Mouse (Mus musculus): ENCODE measurements around the gene Zdhhc7.

Zdhhc7 gene

GRCm38 (mm10) chr8:120066226-120066625 is 35.1 kb downstream of the Zdhhc7 start:
- DNase-seq = no peak

DNA sequence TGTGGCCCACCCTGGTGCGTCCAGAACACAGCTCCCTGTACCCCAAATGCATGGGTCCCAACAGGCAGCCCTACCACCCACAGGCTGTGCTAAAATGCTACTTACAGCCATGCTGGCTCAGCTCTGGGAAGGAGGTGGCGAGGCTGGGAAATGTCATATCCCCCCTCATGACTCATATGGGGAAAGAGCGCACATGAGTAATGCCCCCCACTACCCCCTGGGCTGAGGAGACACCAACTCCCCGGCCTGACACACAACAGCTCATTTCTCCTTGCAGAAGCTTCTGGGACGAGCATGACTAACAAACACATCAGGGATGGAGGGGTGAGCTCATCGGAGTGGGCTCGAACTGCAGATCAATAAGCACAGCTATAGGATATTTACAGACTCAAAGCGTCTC is 35.7 kb downstream of the Zdhhc7 start:
- DNase-seq = no peak

DNA sequence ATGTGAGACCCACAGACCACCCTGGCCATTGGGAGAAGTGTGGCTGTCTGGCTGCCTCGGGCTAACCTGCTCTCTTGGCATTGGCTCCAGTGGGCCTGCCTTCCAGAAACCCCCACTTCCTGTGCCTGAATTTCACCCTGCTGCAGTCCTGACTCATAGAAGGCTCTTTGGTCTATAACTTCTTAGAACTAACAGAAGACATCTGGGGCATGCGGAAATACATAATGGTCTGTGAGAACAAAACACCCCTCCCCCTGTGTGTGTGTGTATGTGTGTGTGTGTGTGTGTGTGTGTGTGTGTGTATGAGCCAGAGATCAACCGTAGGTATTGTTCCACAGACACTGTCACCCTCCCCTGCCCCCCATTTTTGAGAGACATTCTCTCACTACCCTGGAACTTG is 38.0 kb downstream of the Zdhhc7 start:
- DNase-seq = no peak

DNA sequence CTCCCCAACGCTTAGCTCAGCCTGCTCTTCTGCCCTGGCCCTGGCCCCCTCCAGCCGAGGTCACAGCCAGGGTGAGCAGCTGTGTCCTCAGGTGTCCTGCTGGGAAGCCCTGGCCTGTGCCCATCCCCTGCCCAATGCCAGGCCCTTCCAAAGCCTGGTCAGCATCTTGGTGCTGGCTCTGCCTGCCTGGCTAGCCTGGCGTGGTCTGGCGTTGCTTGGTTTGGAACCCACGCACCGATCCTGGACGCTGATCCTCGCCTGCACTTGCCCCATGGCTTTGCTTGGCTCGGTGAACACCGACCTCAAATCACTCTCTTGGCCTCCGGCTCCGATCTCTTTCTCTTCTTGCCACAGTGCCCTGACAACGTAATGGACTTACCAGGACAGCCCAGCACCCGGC is 38.5 kb downstream of the Zdhhc7 start:
- DNase-seq = peak; percentile 31 to 51

DNA sequence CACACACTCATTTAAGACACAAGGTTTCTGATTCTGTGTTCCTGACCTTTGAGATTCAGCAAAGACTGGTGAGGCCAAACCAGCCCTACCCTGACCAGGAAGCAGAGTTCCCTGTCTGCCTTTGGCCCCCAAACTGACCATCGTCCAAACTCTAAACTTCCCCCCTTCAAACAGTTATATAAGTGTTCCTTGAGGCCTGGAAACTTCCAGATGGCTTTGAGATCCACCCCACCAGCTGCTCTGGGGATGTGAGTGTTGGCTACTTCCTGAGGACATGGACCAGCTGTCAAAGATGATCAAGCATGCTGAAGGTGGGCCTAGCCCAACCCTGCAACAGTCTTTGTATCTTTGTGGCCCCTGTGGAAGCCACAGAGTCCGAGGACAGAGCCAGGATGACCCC is 44.2 kb downstream of the Zdhhc7 start:
- no peak for DNase-seq

GRCm38 (mm10) chr8:120054833-120055232 is 46.4 kb downstream of the Zdhhc7 start:
- no peak for DNase-seq

DNA sequence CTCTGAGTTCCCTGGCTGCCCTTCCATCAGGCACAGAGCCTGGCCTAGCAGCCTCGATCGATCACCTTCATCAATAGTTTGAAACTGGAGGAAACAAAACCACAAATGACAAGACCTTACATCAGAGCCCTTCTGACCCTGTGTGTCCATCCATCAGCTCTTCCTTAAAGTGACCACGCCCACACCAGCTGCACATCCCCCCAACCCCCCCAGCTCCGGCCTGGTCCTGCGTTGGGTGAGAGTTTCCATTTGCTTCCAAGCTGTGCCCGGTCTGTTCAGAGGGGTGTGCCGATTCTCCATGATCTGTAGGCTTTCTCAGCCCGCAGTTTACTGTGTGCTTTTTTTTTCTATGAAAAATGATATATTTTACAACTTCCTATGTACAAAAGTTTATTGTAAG is 49.0 kb downstream of the Zdhhc7 start:
- DNase-seq = no peak

GRCm38 (mm10) chr8:120051908-120052307 is 49.4 kb downstream of the Zdhhc7 start:
- no peak for DNase-seq

DNA sequence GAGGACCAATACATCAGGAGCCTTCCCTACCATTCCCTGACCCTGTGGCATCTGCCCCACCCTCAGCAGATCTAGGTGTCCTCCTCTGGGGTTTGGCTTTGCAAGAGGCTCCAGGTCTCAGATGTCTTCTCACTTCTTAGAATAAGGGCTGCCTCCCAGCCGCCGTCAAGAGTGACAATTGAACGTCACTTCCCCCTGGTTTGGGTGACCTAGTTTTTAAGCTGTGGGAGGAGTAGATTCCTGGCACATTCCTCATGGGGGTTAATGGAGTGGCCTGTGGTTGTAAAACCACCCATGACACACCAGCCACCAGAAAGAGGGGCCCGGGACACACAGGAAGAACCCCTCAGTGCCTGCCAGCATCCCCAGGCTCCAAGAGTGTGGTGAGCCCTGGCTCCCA is 50.3 kb downstream of the Zdhhc7 start:
- DNase-seq = no peak

- no peak for DNase-seq
These were observed 50.9 kb downstream of the Zdhhc7 start for GRCm38 (mm10) chr8:120050376-120050775.

GRCm38 (mm10) chr8:120049949-120050348 is 51.3 kb downstream of the Zdhhc7 start:
- no peak for DNase-seq

- peak; percentile 93 for DNase-seq
These were observed 54.8 kb downstream of the Zdhhc7 start for GRCm38 (mm10) chr8:120046258-120047020.

- no peak for DNase-seq
These were observed 55.8 kb downstream of the Zdhhc7 start for GRCm38 (mm10) chr8:120045471-120045870.

DNA sequence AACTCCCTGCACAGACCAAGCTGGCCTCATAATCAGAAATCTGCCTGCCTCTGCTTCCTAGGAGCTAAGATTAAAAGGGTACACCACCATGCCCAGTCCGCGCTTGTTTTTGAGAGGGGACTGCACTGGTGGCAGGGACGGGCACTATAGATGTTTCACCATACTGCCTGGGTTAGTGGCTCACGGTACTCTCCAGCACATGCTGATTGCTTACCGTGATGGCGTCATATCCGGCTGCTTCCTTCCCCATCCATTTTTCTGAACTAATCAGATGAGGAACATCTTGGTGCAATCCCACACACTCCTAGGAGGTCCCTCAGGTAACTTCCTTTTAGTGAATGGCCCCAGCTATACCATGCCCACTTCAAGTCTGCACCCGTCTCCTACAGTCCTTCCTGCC is 56.4 kb downstream of the Zdhhc7 start:
- DNase-seq = no peak

DNA sequence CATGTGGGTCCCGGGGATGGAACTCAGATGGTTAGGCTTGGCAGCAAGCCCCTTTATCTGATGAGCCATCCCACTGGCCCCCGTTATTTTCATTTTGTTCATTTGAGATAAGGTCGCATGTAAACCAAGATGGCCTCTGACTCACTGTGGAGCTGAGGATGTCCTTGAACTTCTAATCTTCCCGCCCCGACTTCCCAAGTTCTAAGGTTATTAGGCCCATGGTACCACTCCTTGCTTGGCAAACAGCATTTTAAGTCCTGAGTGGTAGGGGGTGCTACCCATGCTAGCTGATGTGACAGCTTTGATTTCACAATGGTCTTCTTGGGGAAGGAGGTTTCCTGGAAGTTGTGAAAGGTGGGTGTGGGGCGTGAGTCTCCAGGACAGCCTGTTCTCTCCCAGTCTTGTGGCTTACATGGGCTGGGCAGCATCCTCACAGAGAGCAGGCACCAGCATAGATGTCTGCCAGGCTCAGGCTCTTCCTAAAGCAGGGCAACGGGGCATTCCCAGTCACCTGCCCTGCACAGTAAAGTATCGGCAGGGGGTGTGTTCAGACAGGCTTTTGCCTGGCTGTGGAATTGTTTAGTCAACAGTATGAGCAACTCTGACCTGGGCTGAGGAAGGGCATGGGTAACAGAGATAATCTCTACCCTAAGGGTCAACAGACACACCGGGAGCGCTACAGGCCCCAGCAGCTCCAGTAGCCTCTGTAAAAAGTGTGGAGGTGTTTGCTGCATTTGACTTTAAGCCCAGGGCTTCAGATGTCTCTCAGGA is 58.6 kb downstream of the Zdhhc7 start:
- DNase-seq = no peak

DNA sequence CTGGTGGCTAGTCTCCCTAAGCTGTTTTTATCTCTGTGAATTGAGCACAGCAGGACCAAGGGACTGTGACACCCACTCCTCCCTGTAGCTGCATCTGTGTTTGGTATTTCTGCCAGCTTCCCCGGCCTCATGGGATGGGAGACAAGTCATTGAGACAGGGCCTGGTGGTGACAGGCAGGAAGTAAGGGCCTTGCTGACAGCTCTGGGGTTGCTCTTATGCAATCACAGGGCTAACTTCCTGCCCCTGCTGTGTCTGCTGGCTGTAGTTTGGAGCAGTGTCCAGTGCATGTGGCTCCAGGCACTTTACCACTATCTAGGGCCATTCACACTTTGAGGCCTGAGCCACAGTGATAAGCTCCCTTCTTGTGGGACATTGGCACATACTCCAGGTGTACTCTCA is 60.4 kb downstream of the Zdhhc7 start:
- DNase-seq = no peak

DNA sequence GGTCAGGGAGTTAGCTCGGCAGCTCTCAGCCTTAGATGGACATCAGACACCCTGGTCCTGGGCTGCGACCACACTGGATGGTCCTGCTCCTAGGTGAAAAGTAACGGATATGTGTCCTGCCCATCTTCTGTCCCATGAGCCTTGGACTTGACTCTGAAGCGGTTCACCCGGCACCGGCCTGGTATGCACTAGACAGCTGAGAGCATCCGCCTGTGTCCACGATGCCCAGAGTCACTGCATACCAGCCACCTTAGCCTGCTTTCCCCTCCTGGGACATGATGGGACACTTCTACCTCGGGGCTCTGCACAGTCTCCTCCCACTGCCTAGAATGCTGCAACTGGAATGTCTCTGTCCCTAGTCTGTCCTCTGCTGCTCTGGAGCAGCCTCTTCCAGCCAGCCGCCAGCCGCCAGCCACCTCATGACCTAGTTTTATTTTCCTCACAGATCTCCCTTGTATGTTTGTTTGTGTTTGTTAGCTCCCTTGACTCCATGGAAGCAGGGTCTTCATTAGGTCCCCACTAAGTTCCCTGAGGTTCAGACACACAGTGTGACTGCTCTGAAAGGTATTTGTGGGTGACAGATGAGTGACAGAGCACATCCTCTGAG is 61.9 kb downstream of the Zdhhc7 start:
- DNase-seq = no peak

DNA sequence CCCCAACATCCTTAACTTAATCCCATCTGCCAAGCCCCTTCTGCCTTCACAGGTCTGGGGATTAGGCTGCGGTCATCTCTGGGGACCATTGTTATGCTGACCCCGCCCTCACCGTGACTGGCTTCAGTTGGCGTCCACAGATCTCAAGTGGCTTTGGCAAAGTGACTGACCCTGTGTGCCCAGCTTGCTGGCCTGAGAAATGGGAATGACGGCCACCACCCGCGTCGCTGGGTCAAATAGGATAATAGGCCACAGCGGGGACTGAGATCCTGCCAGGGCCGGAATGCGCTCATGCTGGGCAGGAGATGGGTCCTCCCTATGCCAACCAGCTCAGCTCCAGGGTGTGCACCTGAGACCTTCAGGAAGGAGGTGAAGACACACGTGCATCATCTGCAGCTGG is 62.5 kb downstream of the Zdhhc7 start:
- peak in 1 of 2 experiments; percentile 50 for DNase-seq

GRCm38 (mm10) chr8:120037611-120038010 is 63.7 kb downstream of the Zdhhc7 start:
- DNase-seq = peak; percentile 49 to 65

- DNase-seq = peak; percentile 59 to 61
These were observed 64.1 kb downstream of the Zdhhc7 start for GRCm38 (mm10) chr8:120037199-120037598.

GRCm38 (mm10) chr8:120036578-120036977 is 64.7 kb downstream of the Zdhhc7 start:
- DNase-seq = no peak

- DNase-seq = no peak
These were observed 65.2 kb downstream of the Zdhhc7 start for GRCm38 (mm10) chr8:120036111-120036510.

- DNase-seq = no peak
These were observed 66.8 kb downstream of the Zdhhc7 start for GRCm38 (mm10) chr8:120034471-120034870.

All from cerebellum, postnatal 10 days (tissue).